Mouse (Mus musculus): Measurements from ENCODE around the gene Lsmem1. TPM values are rescaled to one million over a fixed set of nuclear protein-coding genes. Genes with fewer than 3 reads are reported as not detected.

The Lsmem1 gene
- 0.62 TPM for polyA plus RNA-seq (2017; shearing (Covaris generic))

GRCm38 (mm10) chr12:40199302-40199701 is at the start of gene Lsmem1:
Gene Lsmem1, minus strand, starts transcription at chr12:40199490.

DNA sequence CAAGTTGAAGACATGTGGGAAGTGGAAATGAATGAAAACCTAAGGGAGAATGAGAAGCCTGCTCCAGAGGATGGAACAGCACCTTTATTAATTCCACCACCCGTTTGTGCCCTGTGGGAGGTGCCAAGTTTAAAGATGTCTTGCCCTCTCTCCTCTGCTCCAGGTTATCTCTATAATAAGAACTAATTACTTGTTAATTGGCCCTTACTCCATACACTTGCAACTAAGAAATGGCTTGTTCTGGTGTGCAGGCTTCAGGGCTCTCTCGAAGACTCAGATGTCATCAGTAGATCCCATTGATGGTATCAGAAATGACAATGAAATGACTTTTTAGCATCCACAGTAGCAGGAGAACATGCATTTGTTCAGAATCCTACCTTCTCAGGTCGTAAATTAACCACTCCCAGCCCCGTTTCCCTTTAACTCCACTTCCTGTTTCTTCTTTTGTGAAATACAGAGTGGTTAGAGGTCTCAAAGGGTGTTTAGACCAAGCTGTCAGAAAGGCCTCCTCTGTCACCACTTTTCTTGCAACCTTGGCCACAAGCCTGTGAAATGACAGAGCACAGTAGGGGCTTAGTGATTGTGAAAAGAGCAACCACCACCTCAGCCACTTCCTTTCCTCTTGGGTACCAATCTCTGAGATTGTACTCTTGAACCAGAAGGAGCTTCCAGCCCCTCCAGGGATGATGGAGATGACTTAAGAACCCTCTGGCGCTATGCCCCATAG is 49.3 kb upstream of the Lsmem1 start, which contains the start of gene Ifrd1:
Gene Ifrd1, minus strand, starts transcription at position 51 of the 727 bp plus-strand sequence.

DNA sequence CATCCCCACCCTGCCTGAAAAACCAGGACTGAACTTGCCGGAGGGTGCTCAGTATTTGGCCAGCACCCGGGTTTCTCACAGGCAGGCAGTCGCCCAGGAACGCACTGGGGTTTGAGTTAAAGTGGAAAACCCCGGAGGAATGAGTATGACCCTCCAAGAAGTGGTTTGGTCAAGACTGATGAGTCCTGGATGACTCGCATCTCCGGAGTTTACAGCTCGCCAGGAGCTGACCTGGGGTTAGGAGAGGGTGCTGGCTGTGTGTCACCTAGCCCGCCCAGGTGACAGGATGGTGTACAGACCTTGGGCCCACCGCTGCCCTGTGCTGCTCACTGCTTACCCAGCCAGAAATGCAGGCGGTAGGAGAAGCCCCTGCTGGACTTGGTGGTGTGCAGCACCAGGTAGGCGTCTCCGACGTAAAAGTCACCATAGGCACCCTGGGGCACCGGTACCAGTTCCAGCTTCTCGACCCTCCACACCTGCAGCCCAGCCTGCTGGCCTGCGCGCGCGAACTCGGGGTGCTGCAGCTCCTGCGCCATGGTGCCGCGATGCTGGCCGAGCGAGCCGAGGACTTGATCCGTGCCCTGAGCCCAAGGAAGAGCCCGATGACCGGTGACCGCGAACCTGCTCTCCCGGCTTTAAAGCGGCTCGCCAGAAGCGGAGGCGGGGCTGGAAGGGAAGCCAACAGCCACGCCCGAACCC is 65.6 kb downstream of the Lsmem1 start, which contains the start of gene Scin:
Gene Scin, minus strand, starts transcription at position 656 of the 699 bp plus-strand sequence.

Other genes starting within 250 kb of the Lsmem1 start
- gene Arl4a, start 161.5 kb downstream of the Lsmem1 start, polyA plus RNA-seq (2017; shearing (Covaris generic)) = 65.6 TPM
- gene Scin, start 65.3 kb downstream of the Lsmem1 start, polyA plus RNA-seq (2017; shearing (Covaris generic)) = 0.24 TPM
- 1,607 TPM for gene Ifrd1, start 49.0 kb upstream of the Lsmem1 start, polyA plus RNA-seq (2017; shearing (Covaris generic))
- gene Zfp277, start 246.4 kb upstream of the Lsmem1 start, polyA plus RNA-seq (2017; shearing (Covaris generic)) = 24.2 TPM
- gene Dock4, start 246.5 kb upstream of the Lsmem1 start, polyA plus RNA-seq (2017; shearing (Covaris generic)) = 3.0 TPM